ENCODE assay signal across 21 mouse cellular contexts in the genomic region with DNA sequence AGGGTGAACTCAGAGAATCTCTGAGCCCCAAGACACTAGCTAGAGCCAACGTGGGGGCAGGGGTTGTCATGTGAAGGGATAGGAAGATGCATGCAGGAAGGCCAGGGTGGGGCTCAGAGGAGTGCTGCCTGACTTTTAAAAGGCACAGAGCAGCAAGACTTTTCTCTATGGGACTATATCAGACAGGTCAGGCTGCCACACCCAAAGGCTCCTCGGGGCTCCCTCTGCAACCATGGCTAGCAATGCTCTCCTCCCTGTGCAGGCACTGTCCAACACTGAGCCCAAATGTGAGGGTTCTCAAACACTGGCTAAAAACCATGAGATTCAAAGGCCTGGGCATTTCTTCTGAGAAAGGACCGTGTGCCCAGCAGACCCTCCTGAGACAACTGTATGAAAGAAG.
DNase-seq lines count a peak whose midpoint lies in the region; ATAC-seq lines count a peak whose summit lies in the region.
"Had no signal": no experiment of that assay in that cellular context is flagged by ENCODE, and none has a peak within 500 bp of the region (broad histone marks: within the 10 kb centered on the region; RNA-seq: fewer than 3 reads in every experiment).

No protein-coding gene starts in this region.

- H3K9me3 ChIP-seq in forebrain, embryonic 10.5 days, result no peaks in the 10 kb centered on the region
- H3K9me3 ChIP-seq in forebrain, embryonic 11.5 days (ENCODE audit: control insufficient read depth, low read length), result no peaks in the 10 kb centered on the region
- no peaks in the 10 kb centered on the region for H3K9me3 ChIP-seq in midbrain, embryonic 10.5 days (replicated peaks)
- H3K9me3 ChIP-seq in midbrain, embryonic 15.5 days, result no peaks in the 10 kb centered on the region
- H3K9me3 ChIP-seq: forebrain, embryonic 12.5 days; forebrain, embryonic 15.5 days; heart, embryonic 10.5 days; heart, embryonic 13.5 days; hindbrain, embryonic 13.5 days had no signal

- ATAC-seq in forebrain, embryonic 11.5 days (replicated peaks; ENCODE audit: low FRiP score), result no peak
- no peak for ATAC-seq in midbrain, embryonic 15.5 days (replicated peaks)
- 0 out of 2 replicates have a peak, but pooled peaks have one; percentile 20 for ATAC-seq in megakaryocyte progenitor cell, adult 5-6 weeks (replicated peaks; ENCODE audit: poor library complexity)
- ATAC-seq: activated CD4-positive, CD25-positive, alpha-beta regulatory T cell, adult 4 months; forebrain, embryonic 15.5 days; hindbrain, postnatal 0 days had no signal

- DNase-seq in forebrain, embryonic 10.5 days (ENCODE audit: extremely low spot score, low spot score), result no peak
- no peak for DNase-seq in forebrain, embryonic 11.5 days (ENCODE audit: low spot score)
- DNase-seq in midbrain, embryonic 10.5 days (ENCODE audit: low spot score), result no peak
- no peak for DNase-seq in thymus, postnatal 14 days
- DNase-seq in gastrocnemius, postnatal 4 days (ENCODE audit: low spot score in 2 of 2), result no peak
- DNase-seq: adrenal gland, adult 8-10 months; adrenal gland, postnatal 25 days; cerebellum, adult 11-12 months; cerebellum, adult 8-10 months; cerebellum, postnatal 14 days; gastrocnemius, postnatal 25 days; heart, adult 2 months had no signal

- H3K27ac ChIP-seq in forebrain, embryonic 10.5 days, result 0 out of 2 replicates have a peak overlapping the region, but pooled peaks have one; percentile 15
- no peak overlapping the region for H3K27ac ChIP-seq in forebrain, embryonic 11.5 days (ENCODE audit: low read depth, low read length)
- H3K27ac ChIP-seq in midbrain, embryonic 10.5 days (replicated peaks), result 0 out of 2 replicates have a peak overlapping the region, but pooled peaks have one; percentile 1
- H3K27ac ChIP-seq in midbrain, embryonic 15.5 days, result no peak overlapping the region
- H3K27ac ChIP-seq: forebrain, embryonic 12.5 days; forebrain, embryonic 15.5 days; heart, adult 2 months; heart, embryonic 10.5 days; heart, embryonic 13.5 days; hindbrain, embryonic 13.5 days; hindbrain, postnatal 0 days had no signal

- H3K4me2 ChIP-seq in forebrain, embryonic 11.5 days (ENCODE audit: low read depth, low read length, severe bottlenecking), result no peak overlapping the region
- H3K4me2 ChIP-seq in midbrain, embryonic 15.5 days, result no peak overlapping the region
- H3K4me2 ChIP-seq: forebrain, embryonic 12.5 days; forebrain, embryonic 15.5 days; heart, embryonic 13.5 days; hindbrain, embryonic 13.5 days had no signal

- H3K9ac ChIP-seq in forebrain, embryonic 11.5 days (ENCODE audit: low read length), result no peak overlapping the region
- H3K9ac ChIP-seq in midbrain, embryonic 15.5 days, result no peak overlapping the region
- H3K9ac ChIP-seq: forebrain, embryonic 12.5 days; forebrain, embryonic 15.5 days; heart, embryonic 13.5 days; hindbrain, embryonic 13.5 days had no signal

- peaks cover 15% of the 10 kb centered on the region for H3K36me3 ChIP-seq in forebrain, embryonic 10.5 days (replicated peaks)
- H3K36me3 ChIP-seq in forebrain, embryonic 11.5 days (ENCODE audit: control insufficient read depth, insufficient read depth, low read length), result no peaks in the 10 kb centered on the region
- H3K36me3 ChIP-seq in midbrain, embryonic 10.5 days, result peaks cover 14% of the 10 kb centered on the region; the same call in 1 of the 2 replicates
- no peaks in the 10 kb centered on the region for H3K36me3 ChIP-seq in midbrain, embryonic 15.5 days (replicated peaks)
- H3K36me3 ChIP-seq: forebrain, embryonic 15.5 days; heart, embryonic 10.5 days; heart, embryonic 13.5 days; hindbrain, embryonic 13.5 days had no signal

- H3K4me3 ChIP-seq in forebrain, embryonic 10.5 days, result no peak overlapping the region
- H3K4me3 ChIP-seq in forebrain, embryonic 11.5 days (ENCODE audit: low read depth, low read length), result no peak overlapping the region
- no peak overlapping the region for H3K4me3 ChIP-seq in midbrain, embryonic 10.5 days
- no peak overlapping the region for H3K4me3 ChIP-seq in midbrain, embryonic 15.5 days
- H3K4me3 ChIP-seq: forebrain, embryonic 12.5 days; forebrain, embryonic 15.5 days; heart, adult 2 months; heart, embryonic 10.5 days; heart, embryonic 13.5 days; hindbrain, embryonic 13.5 days had no signal

- H3K4me1 ChIP-seq in forebrain, embryonic 10.5 days, result peaks cover 11% of the 10 kb centered on the region
- no peaks in the 10 kb centered on the region for H3K4me1 ChIP-seq in forebrain, embryonic 11.5 days (replicated peaks; ENCODE audit: control insufficient read depth, insufficient read depth, low read length)
- peaks cover 3% of the 10 kb centered on the region for H3K4me1 ChIP-seq in midbrain, embryonic 10.5 days
- H3K4me1 ChIP-seq in midbrain, embryonic 15.5 days, result no peaks in the 10 kb centered on the region
- H3K4me1 ChIP-seq: forebrain, embryonic 15.5 days had no signal

- no peaks in the 10 kb centered on the region for H3K27me3 ChIP-seq in forebrain, embryonic 10.5 days (ENCODE audit: poor library complexity, severe bottlenecking)
- H3K27me3 ChIP-seq in forebrain, embryonic 11.5 days (ENCODE audit: control insufficient read depth, insufficient read depth, low read length), result no peaks in the 10 kb centered on the region
- no peaks in the 10 kb centered on the region for H3K27me3 ChIP-seq in midbrain, embryonic 10.5 days (ENCODE audit: low read depth, poor library complexity, severe bottlenecking)
- H3K27me3 ChIP-seq in midbrain, embryonic 15.5 days (replicated peaks), result no peaks in the 10 kb centered on the region
- H3K27me3 ChIP-seq: forebrain, embryonic 12.5 days; forebrain, embryonic 15.5 days; heart, embryonic 13.5 days; hindbrain, embryonic 13.5 days had no signal

- 86% methylated on average over 3 of the region's 3 CpGs for WGBS in forebrain, embryonic 10.5 days
- 84% methylated on average over 3 of the region's 3 CpGs for WGBS in forebrain, embryonic 11.5 days
- 89% methylated on average over 3 of the region's 3 CpGs for WGBS in midbrain, embryonic 10.5 days
- WGBS in midbrain, embryonic 15.5 days, result 80% methylated on average over 3 of the region's 3 CpGs

Comparison
In these comparisons a context has a peak if more than half of its experiments do, and no peak if none do; other contexts are left out.
1. H3K27ac ChIP-seq: peak in forebrain, embryonic 10.5 days (single experiment) and midbrain, embryonic 10.5 days (single experiment); none in forebrain, embryonic 11.5 days (single experiment) and midbrain, embryonic 15.5 days (single experiment).